Mouse (Mus musculus): ENCODE data around the gene Fstl3.

The Fstl3 gene

GRCm38 (mm10) chr10:79788386-79789158 lies 11.5 kb downstream of the Fstl3 start:
- DNase-seq (ENCODE audit: low spot score), result no peak

- no peak for DNase-seq (ENCODE audit: low spot score)
Observed at GRCm38 (mm10) chr10:79789581-79789980, 12.5 kb downstream of the Fstl3 start.

GRCm38 (mm10) chr10:79790861-79791260 lies 13.8 kb downstream of the Fstl3 start, which contains the start of gene Prss57:
TSS of gene Prss57 (minus strand) at chr10:79790961.
- DNase-seq (ENCODE audit: low spot score), result no peak

GRCm38 (mm10) chr10:79792339-79793040 lies 15.4 kb downstream of the Fstl3 start:
- no peak for DNase-seq (ENCODE audit: low spot score)

- no peak for DNase-seq (ENCODE audit: low spot score)
Observed at GRCm38 (mm10) chr10:79793051-79793737, 16.1 kb downstream of the Fstl3 start, which contains the start of gene Palm. TSS of gene Palm (plus strand) at chr10:79793572.

- DNase-seq (ENCODE audit: low spot score), result no peak
Observed at GRCm38 (mm10) chr10:79793738-79794490, 16.8 kb downstream of the Fstl3 start.

GRCm38 (mm10) chr10:79794491-79794931 lies 17.4 kb downstream of the Fstl3 start:
- no peak for DNase-seq (ENCODE audit: low spot score)

- no peak for DNase-seq (ENCODE audit: low spot score)
Observed at GRCm38 (mm10) chr10:79795905-79796304, 18.8 kb downstream of the Fstl3 start.

- no peak for DNase-seq (ENCODE audit: low spot score)
Observed at GRCm38 (mm10) chr10:79797326-79797725, 20.3 kb downstream of the Fstl3 start.

GRCm38 (mm10) chr10:79798289-79798928 lies 21.3 kb downstream of the Fstl3 start:
- DNase-seq (ENCODE audit: low spot score), result peak; percentile 69

- no peak for DNase-seq (ENCODE audit: low spot score)
Observed at GRCm38 (mm10) chr10:79800508-79800907, 23.4 kb downstream of the Fstl3 start.

- no peak for DNase-seq (ENCODE audit: low spot score)
Observed at GRCm38 (mm10) chr10:79801837-79802236, 24.8 kb downstream of the Fstl3 start.

GRCm38 (mm10) chr10:79802331-79802971 lies 25.4 kb downstream of the Fstl3 start:
- DNase-seq (ENCODE audit: low spot score), result peak; percentile 90

- no peak for DNase-seq (ENCODE audit: low spot score)
Observed at GRCm38 (mm10) chr10:79803716-79804323, 26.7 kb downstream of the Fstl3 start.

- DNase-seq (ENCODE audit: low spot score), result no peak
Observed at GRCm38 (mm10) chr10:79805636-79806035, 28.6 kb downstream of the Fstl3 start.

- no peak for DNase-seq (ENCODE audit: low spot score)
Observed at GRCm38 (mm10) chr10:79806331-79806730, 29.3 kb downstream of the Fstl3 start.

- no peak for DNase-seq (ENCODE audit: low spot score)
Observed at GRCm38 (mm10) chr10:79806972-79807371, 29.9 kb downstream of the Fstl3 start.

GRCm38 (mm10) chr10:79807826-79808225 lies 30.8 kb downstream of the Fstl3 start:
- no peak for DNase-seq (ENCODE audit: low spot score)

- DNase-seq (ENCODE audit: low spot score), result no peak
Observed at GRCm38 (mm10) chr10:79808728-79809127, 31.7 kb downstream of the Fstl3 start.
